Mouse (Mus musculus) lung, embryonic 14.5 days (tissue): ENCODE results near the gene Ip6k1. TPM values are rescaled to one million over a fixed set of nuclear protein-coding genes. Genes with fewer than 3 reads are reported as not detected.
"Not testable (repeated sequence)": the region's sequence is repeated elsewhere in the genome, so short reads cannot be mapped to it uniquely, and the experiment has no call there.

Experiments
- ATAC-seq: fragments of 200-750 bp; cut with Nextera tagmentation; 2 replicates; pipeline ENCODE4 v1.8.0; 2017; ENCODE audit warnings: mild to moderate bottlenecking, moderate TSS enrichment, moderate library complexity; ENCODE audit not compliant: insufficient read depth
- DNase-seq: peaks from one replicate; pipeline ENCODE4 v3.0.0-alpha.2; 2015
- H3K27ac ChIP-seq: fragments of 300-500 bp; sonication (generic); 2 replicates; pipeline ENCODE4 v1.5.1; 2014; ENCODE audit warnings: low read depth, mild to moderate bottlenecking, moderate library complexity
- H3K27me3 ChIP-seq: fragments of 300-500 bp; sonication (generic); 2 replicates; pipeline ENCODE4 v1.6.1; 2014; ENCODE audit warnings: low read length, control low read depth; ENCODE audit not compliant: insufficient read depth
- H3K36me3 ChIP-seq: fragments of 300-500 bp; sonication (generic); 2 replicates; pipeline ENCODE4 v1.6.1; 2014; ENCODE audit warnings: control low read depth; ENCODE audit not compliant: insufficient read depth
- H3K4me1 ChIP-seq: fragments of 300-500 bp; sonication (generic); 2 replicates; pipeline ENCODE4 v1.6.1; 2014; ENCODE audit warnings: antibody characterized with exemption, control low read depth; ENCODE audit not compliant: insufficient read depth
- H3K4me2 ChIP-seq: fragments of 300-500 bp; sonication (generic); 2 replicates; pipeline ENCODE4 v1.6.1; 2014; ENCODE audit warnings: mild to moderate bottlenecking
- H3K4me3 ChIP-seq: fragments of 300-500 bp; sonication (generic); 2 replicates; pipeline ENCODE4 v1.5.1; 2014; ENCODE audit warnings: low read depth, low read length
- H3K9ac ChIP-seq: fragments of 300-500 bp; sonication (generic); 2 replicates; pipeline ENCODE4 v1.6.1; 2014
- H3K9me3 ChIP-seq: fragments of 300-500 bp; sonication (generic); 2 replicates; pipeline ENCODE4 v1.6.1; 2016; ENCODE audit warnings: low read depth, low read length, control low read depth
- CTCF ChIP-seq: IDR thresholded peaks from 2 replicates; pipeline ENCODE4 v1.5.1; 2016; ENCODE audit warnings: antibody characterized with exemption, low read depth
- WGBS: fragments of 180-500 bp; shearing (Covaris S2); extraction: QIAGEN DNeasy Blood & Tissue Kit; methylation state at CpG from one replicate; pipeline ENCODE4 v1.1.7; 2014; 5-methylcytosine and 5-hydroxymethylcytosine counted together
- polyA plus RNA-seq: library from polyadenylated mRNA; unstranded; fragments of >200 nt; fragmentation: Nextera tagmentation; extraction: Ambion mirVana; gene quantifications from 2 replicates; pipeline ENCODE4 v1.2.1, GENCODE M21; 2014

Gene Ip6k1
- polyA plus RNA-seq, 1 experiment from 2014 or later, result 29.3 TPM

DNA sequence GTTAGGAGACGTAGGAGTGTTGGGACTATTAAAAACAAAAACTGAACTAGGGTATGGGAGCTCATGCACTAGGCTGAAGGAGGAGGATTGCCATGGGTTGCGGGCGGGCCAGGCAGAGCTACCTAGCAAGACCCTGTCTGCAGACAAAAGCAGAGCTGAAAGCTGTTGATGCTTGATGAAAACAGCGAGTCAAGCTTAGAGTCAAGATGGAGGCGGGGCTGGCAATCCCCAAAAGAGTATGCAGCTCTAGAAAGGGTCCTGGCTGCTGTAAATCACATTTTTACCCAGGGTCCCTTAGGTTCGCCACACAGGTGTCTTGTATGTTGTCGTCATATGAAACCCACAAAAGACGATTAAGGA lies 1.2 kb downstream of the Ip6k1 start:
- peak overlapping the region; percentile 93 for H3K4me2 ChIP-seq
- H3K27ac ChIP-seq, result 0 out of 2 replicates have a peak overlapping the region, but pooled peaks have one; percentile 2
- ATAC-seq (no peak), DNase-seq (peak; percentile 27)
- no peaks in the 10 kb centered on the region for H3K27me3 ChIP-seq
- H3K4me3 ChIP-seq, result peak overlapping the region; percentile 99
- no peak for TF ChIP-seq CTCF
- H3K4me1 ChIP-seq, result peaks cover 10% of the 10 kb centered on the region
- no peaks in the 10 kb centered on the region for H3K9me3 ChIP-seq
- 10% methylated on average over 8 of the region's 8 CpGs for WGBS
- no peaks in the 10 kb centered on the region for H3K36me3 ChIP-seq
- peak overlapping the region; percentile 95 for H3K9ac ChIP-seq

DNA sequence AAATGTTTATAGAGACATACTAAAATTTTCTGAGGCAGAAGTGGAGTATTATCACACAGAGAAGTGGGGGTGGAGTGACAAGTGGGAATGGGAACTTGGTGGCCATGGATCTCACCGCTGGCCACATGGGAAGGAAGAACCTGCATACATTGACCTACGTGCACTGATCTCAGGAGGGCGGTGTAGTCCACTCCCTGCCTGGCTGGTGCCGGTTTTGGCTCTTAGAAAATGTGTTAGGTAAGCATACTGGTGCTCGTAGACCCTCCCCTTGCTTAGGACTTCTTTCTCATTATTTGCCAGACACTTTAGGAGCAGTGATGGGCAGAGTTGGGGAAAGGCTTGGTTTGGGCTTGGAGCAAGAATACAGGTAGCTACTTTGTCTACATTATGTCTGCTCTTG lies 5.7 kb downstream of the Ip6k1 start:
- Histone ChIP-seq H3K4me3 (no peak overlapping the region), H3K36me3 (peaks cover 5% of the 10 kb centered on the region; the same call in 1 of the 2 replicates), H3K4me2 (no peak overlapping the region), H3K9ac (no peak overlapping the region), H3K4me1 (peaks cover 8% of the 10 kb centered on the region), H3K27ac (no peak overlapping the region), H3K9me3 (no peaks in the 10 kb centered on the region), H3K27me3 (no peaks in the 10 kb centered on the region)
- DNase-seq (no peak), ATAC-seq (no peak)
- no peak for TF ChIP-seq CTCF
- WGBS, result 75% methylated on average over 5 of the region's 5 CpGs

DNA sequence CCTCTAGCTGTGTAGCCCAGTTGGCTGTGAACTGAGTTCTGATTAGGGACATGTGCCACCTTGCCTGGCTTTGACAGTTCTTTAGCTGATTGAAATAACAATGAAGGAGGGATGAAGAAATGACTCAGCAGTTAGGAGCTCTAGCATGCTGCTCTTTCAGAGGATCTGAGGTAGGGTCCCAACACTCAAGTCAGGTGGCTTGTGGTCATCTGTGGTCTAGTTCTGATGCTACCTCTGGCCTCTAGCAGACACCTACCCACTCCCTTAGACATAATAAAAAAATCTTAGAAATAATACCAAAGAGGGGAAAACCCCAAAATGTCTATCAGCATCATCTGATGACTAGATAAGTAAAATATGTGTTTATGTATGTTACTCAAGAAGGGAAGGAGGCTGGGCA lies 8.1 kb downstream of the Ip6k1 start:
- TF ChIP-seq CTCF, result no peak
- H3K36me3 ChIP-seq, result peaks cover 13% of the 10 kb centered on the region; the same call in 1 of the 2 replicates
- no peak overlapping the region for H3K9ac ChIP-seq
- no peak overlapping the region for H3K27ac ChIP-seq
- H3K4me1 ChIP-seq, result no peaks in the 10 kb centered on the region
- no peaks in the 10 kb centered on the region for H3K27me3 ChIP-seq
- no peak overlapping the region for H3K4me2 ChIP-seq
- no peak for ATAC-seq
- no peak for DNase-seq
- H3K9me3 ChIP-seq, result no peaks in the 10 kb centered on the region
- no peak overlapping the region for H3K4me3 ChIP-seq

DNA sequence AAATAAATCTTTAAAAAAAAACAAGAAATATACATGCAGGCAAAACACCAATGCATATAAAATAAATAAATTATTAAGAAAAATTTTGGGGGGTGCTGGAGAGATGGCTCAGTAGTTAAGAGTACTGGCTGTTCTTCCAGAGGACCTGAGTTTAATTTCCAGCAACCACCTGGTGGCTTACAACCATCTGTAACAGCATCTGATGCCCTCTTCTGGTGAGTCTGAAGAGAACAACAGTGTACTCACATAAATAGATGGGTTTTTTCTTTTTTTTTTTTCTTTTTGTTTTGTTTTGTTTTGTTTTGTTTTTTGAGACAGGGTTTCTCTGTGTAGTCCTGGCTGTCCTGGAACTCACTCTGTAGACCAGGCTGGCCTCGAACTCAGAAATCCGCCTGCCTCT lies 11.3 kb downstream of the Ip6k1 start:
- H3K36me3 ChIP-seq, result peaks cover 17% of the 10 kb centered on the region; the same call in 1 of the 2 replicates
- not testable (repeated sequence) for H3K4me3 ChIP-seq, DNase-seq, H3K9me3 ChIP-seq, H3K27me3 ChIP-seq, H3K4me1 ChIP-seq, H3K9ac ChIP-seq, H3K27ac ChIP-seq, H3K4me2 ChIP-seq, ATAC-seq
- TF ChIP-seq CTCF, result peak; percentile 21
- WGBS, result 92% methylated on average over 2 of the region's 2 CpGs

DNA sequence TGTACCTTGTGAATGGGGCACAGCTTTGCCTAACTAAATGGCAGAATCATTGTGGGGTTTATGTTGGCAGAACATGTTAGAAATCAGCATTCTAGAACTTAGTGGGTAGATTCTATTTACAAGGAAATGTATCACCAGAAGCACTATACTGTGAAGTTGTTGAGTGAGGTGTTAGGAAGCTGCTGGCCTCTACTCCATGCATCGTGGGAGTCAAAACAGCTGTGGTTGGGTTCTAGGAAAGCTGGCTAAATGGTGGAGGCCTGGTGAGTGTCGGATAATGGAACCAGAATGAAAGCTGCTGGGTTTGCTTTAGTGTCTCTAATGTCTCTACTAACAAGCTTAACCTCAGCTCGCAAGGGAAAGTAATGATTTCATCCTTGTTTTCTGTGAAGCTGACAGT lies 14.8 kb downstream of the Ip6k1 start:
- WGBS, result 83% methylated on average over 3 of the region's 3 CpGs
- Histone ChIP-seq H3K27ac (no peak overlapping the region), H3K4me2 (no peak overlapping the region), H3K27me3 (no peaks in the 10 kb centered on the region), H3K36me3 (peaks cover 17% of the 10 kb centered on the region; the same call in 1 of the 2 replicates), H3K9ac (no peak overlapping the region), H3K9me3 (no peaks in the 10 kb centered on the region), H3K4me1 (no peaks in the 10 kb centered on the region), H3K4me3 (no peak overlapping the region)
- no peak for DNase-seq
- no peak for ATAC-seq
- TF ChIP-seq CTCF, result no peak

DNA sequence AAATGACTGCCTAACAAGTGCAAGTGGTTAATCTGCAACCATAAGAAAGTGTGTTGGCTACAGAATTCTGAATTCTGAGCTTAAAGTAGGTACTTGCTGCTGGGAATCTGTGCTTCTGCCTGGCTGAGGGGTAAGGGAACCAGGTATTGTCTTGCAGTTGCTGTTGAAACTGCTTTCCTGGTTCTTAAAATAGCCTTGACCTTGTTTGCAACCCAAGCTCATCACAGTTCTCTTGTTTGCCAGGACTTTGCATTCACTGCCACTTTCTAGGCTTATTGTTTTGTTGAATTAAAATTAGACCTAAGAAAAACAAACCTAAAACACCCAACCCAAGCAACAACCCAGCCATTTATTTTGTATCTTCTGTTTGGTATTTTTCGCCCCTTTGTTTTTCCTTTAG lies 18.4 kb downstream of the Ip6k1 start:
- no peak for ATAC-seq
- Histone ChIP-seq H3K4me1 (no peaks in the 10 kb centered on the region), H3K27ac (no peak overlapping the region), H3K4me2 (no peak overlapping the region), H3K4me3 (no peak overlapping the region), H3K36me3 (peaks cover 21% of the 10 kb centered on the region), H3K27me3 (no peaks in the 10 kb centered on the region), H3K9me3 (no peaks in the 10 kb centered on the region), H3K9ac (no peak overlapping the region)
- 97% methylated on average over 1 of the region's 1 CpGs for WGBS
- no peak for TF ChIP-seq CTCF
- DNase-seq, result no peak

DNA sequence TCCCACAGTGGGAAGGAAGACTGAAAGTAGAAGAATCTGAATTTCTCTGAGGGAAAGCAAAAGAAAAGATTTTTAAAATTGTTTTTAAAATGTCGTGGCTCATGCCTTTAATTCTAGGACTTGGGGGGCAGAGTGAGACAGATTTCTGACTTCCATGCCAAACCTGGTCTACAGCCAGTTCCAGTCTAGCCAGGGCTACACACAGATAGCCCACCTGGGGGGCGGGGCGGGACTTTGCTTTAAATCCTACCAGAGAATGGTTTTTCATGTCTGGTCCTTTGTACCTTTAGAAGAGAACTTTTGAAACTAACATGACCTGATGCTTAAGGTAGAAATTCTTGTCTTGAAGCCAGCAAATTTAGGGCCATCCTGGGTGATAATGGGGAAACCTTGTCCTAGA lies 20.9 kb downstream of the Ip6k1 start:
- ATAC-seq, result no peak
- DNase-seq, result no peak
- 85% methylated on average over 3 of the region's 3 CpGs for WGBS

DNA sequence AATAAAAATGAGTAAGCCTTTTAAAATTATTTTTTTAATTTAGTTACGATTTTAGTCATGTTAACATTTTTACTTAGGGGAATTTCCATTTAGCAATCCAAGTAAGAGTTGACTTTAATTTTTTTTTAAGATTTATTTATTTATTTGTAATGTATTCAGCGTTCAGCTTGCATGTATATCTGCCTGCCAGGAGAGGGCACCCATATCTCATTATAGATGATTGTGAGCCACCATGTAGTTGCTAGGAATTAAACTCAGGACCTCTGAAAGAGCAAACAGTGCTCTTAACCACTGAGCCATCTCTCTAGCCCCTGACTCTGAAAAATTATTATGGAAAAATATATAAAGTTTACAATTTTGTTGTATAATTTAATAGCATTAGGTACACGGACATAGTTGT lies 24.3 kb downstream of the Ip6k1 start:
- ATAC-seq, result no peak
- Histone ChIP-seq H3K4me2 (no peak overlapping the region), H3K4me1 (no peaks in the 10 kb centered on the region), H3K9ac (no peak overlapping the region), H3K36me3 (peaks cover 54% of the 10 kb centered on the region), H3K27me3 (no peaks in the 10 kb centered on the region), H3K27ac (no peak overlapping the region), H3K4me3 (no peak overlapping the region), H3K9me3 (no peaks in the 10 kb centered on the region)
- WGBS, result 83% methylated on average over 3 of the region's 3 CpGs
- TF ChIP-seq CTCF, result peak; percentile 21; the same call in 1 of the 2 replicates
- no peak for DNase-seq

More for the DNA sequence above, 20.9 kb downstream of the Ip6k1 start:
- Histone ChIP-seq H3K36me3 (peaks cover 42% of the 10 kb centered on the region), H3K4me3 (no peak overlapping the region), H3K27ac (no peak overlapping the region), H3K4me2 (no peak overlapping the region), H3K9ac (no peak overlapping the region), H3K9me3 (no peaks in the 10 kb centered on the region), H3K27me3 (no peaks in the 10 kb centered on the region), H3K4me1 (no peaks in the 10 kb centered on the region)
- TF ChIP-seq CTCF, result no peak
